Mouse (Mus musculus): ENCODE results near the gene Ube2b. TPM values are rescaled to one million over a fixed set of nuclear protein-coding genes. Genes with fewer than 3 reads are reported as not detected.

The Ube2b gene
- 244 TPM for total RNA-seq (2023)

GRCm38 (mm10) chr11:52000290-52000962, at the start of gene Ube2b:
Ube2b (minus strand) TSS chr11:52000762.

GRCm38 (mm10) chr11:52003772-52004528, 3.4 kb upstream of the Ube2b start, which contains the start of gene Cdkl3:
Cdkl3 (plus strand) TSS chr11:52004221.

GRCm38 (mm10) chr11:51967443-51968401, 32.8 kb downstream of the Ube2b start, which contains the start of gene Cdkn2aipnl:
Cdkn2aipnl (plus strand) TSS chr11:51967661.

Other genes starting within 250 kb of the Ube2b start
- 55.5 TPM for gene Sec24a, start 237.1 kb downstream of the Ube2b start, total RNA-seq (2023)
- gene Sar1b, start 237.1 kb downstream of the Ube2b start, total RNA-seq (2023), result 31.3 TPM
- 66.0 TPM for gene Jade2, start 143.1 kb downstream of the Ube2b start, total RNA-seq (2023)
- 52.3 TPM for gene Cdkn2aipnl, start 33.1 kb downstream of the Ube2b start, total RNA-seq (2023)
- gene Cdkl3, start 3.5 kb upstream of the Ube2b start, total RNA-seq (2023), result 2.2 TPM
- gene Ppp2ca, start 97.9 kb upstream of the Ube2b start, total RNA-seq (2023), result 124 TPM
- not detected for gene Olfr1373, start 144.8 kb upstream of the Ube2b start, total RNA-seq (2023)
- gene Olfr1371, start 213.2 kb upstream of the Ube2b start, total RNA-seq (2023), result not detected
- 178 TPM for gene Skp1a, start 231.2 kb upstream of the Ube2b start, total RNA-seq (2023)

Measured in CD4-positive naive resting alpha-beta T cell, adult 57 days (primary cell).